In genomic region chr1:184860276-184860675, GRCm38 (mm10) we compare ENCODE assay signal across 14 mouse cellular contexts. TPM values are rescaled to one million over a fixed set of nuclear protein-coding genes. Genes with fewer than 3 reads are reported as not detected.
A peak's percentile ranks its signal among the peaks of the same experiment; 100 is the strongest.
DNase-seq lines count a peak whose midpoint lies in the region; ATAC-seq lines count a peak whose summit lies in the region.
"Had no signal": no experiment of that assay in that cellular context is flagged by ENCODE, and none has a peak within 500 bp of the region (broad histone marks: within the 10 kb centered on the region; RNA-seq: fewer than 3 reads in every experiment).

No protein-coding gene starts in this region.

- no peak overlapping the region for H3K9ac ChIP-seq in heart, embryonic 13.5 days
- H3K9ac ChIP-seq: limb, embryonic 15.5 days had no signal

- no peaks in the 10 kb centered on the region for H3K9me3 ChIP-seq in heart, embryonic 13.5 days
- H3K9me3 ChIP-seq: limb, embryonic 15.5 days had no signal

- DNase-seq in adrenal gland, postnatal 14 days: peak; percentile 46
- no peak for DNase-seq in adrenal gland, adult 2 months
- peak; percentile 40 for DNase-seq in kidney, postnatal 10 days
- no peak for DNase-seq in kidney, postnatal 4 days
- peak; percentile 38 for DNase-seq in lung, postnatal 14 days
- DNase-seq in right cerebral cortex, adult 18-20 months: no peak
- no peak for DNase-seq in cerebellum, postnatal 14 days
- DNase-seq: cerebellum, postnatal 25 days; retina, postnatal 1 day; thymus, postnatal 25 days had no signal

- no peaks in the 10 kb centered on the region for H3K36me3 ChIP-seq in heart, embryonic 13.5 days
- H3K36me3 ChIP-seq: limb, embryonic 15.5 days had no signal

- no peak overlapping the region for H3K4me2 ChIP-seq in heart, embryonic 13.5 days
- H3K4me2 ChIP-seq: limb, embryonic 15.5 days had no signal

- H3K27me3 ChIP-seq in heart, embryonic 13.5 days (replicated peaks): no peaks in the 10 kb centered on the region
- H3K27me3 ChIP-seq: limb, embryonic 15.5 days had no signal

- 0 out of 2 replicates have a peak, but pooled peaks cover 7% of the 10 kb centered on the region for H3K4me1 ChIP-seq in heart, embryonic 13.5 days
- H3K4me1 ChIP-seq: limb, embryonic 15.5 days had no signal

- ATAC-seq in heart, embryonic 13.5 days (ENCODE audit: extremely low read depth, insufficient number of reproducible peaks, low FRiP score, low TSS enrichment): 0 out of 2 replicates have a peak, but pooled peaks have one; percentile 31

- 43% methylated on average over 3 of the region's 3 CpGs for WGBS in heart, embryonic 13.5 days

- H3K4me3 ChIP-seq in heart, embryonic 13.5 days: no peak overlapping the region
- H3K4me3 ChIP-seq: limb, embryonic 15.5 days had no signal

- H3K27ac ChIP-seq in heart, embryonic 13.5 days (replicated peaks): peak overlapping the region; percentile 50; the same call in 1 of the 2 replicates
- H3K27ac ChIP-seq: limb, embryonic 15.5 days had no signal

RNA-seq across cellular contexts. Expression of gene Marc2, which starts 14.0 kb away (rescaled TPM):
- total RNA-seq in adrenal gland, postnatal 14 days (2021): 269 and 327 TPM in 2 replicates
- 100 to 1,000 TPM; 288 to 409 TPM for total RNA-seq in adrenal gland, adult 2 months (2021)
- polyA plus RNA-seq in adrenal gland, adult 2 months (2012; rRNA removed): 117 and 164 TPM in 2 replicates
- polyA plus RNA-seq in heart, embryonic 13.5 days (2015; fragmentation: Nextera tagmentation; extraction: Ambion mirVana): 98.8 and 124 TPM in 2 replicates

RNA-seq across cellular contexts. Expression of gene C130074G19Rik, which starts 22.7 kb away (rescaled TPM):
- total RNA-seq in adrenal gland, postnatal 14 days (2021): 31.6 and 32.6 TPM in 2 replicates
- total RNA-seq in adrenal gland, adult 2 months (2021): 10 to 100 TPM; 26.9 to 43.6 TPM
- 8.9 and 9.8 TPM in 2 replicates for polyA plus RNA-seq in adrenal gland, adult 2 months (2012; rRNA removed)
- polyA plus RNA-seq in heart, embryonic 13.5 days (2015; fragmentation: Nextera tagmentation; extraction: Ambion mirVana): 0.64 and 0.71 TPM in 2 replicates
- total RNA-seq: megakaryocyte-erythroid progenitor cell, adult 5-6 weeks had no signal

RNA-seq across cellular contexts. Expression of gene Marc1, which starts 49.2 kb away (rescaled TPM):
- total RNA-seq in adrenal gland, postnatal 14 days (2021): 1.5 and 30.7 TPM in 2 replicates
- 1 to 10 TPM in 1 of 2 experiments, under 1 TPM in 1; 0.83 to 4.4 TPM for total RNA-seq in adrenal gland, adult 2 months (2021)
- 5.0 and 7.5 TPM in 2 replicates for polyA plus RNA-seq in adrenal gland, adult 2 months (2012; rRNA removed)
- polyA plus RNA-seq in heart, embryonic 13.5 days (2015; fragmentation: Nextera tagmentation; extraction: Ambion mirVana): 0.43 TPM in 1 of 2 replicates, not detected in the other
- total RNA-seq: heart, postnatal 10 days; megakaryocyte-erythroid progenitor cell, adult 5-6 weeks had no signal

Comparison
In these comparisons a context has a peak if more than half of its experiments do, and no peak if none do; other contexts are left out.
1. DNase-seq: peak in adrenal gland, postnatal 14 days (single experiment), kidney, postnatal 10 days (single experiment) and lung, postnatal 14 days (single experiment); none in adrenal gland, adult 2 months (single experiment), kidney, postnatal 4 days (0 of 2), right cerebral cortex, adult 18-20 months (single experiment) and cerebellum, postnatal 14 days (0 of 2).